In genomic region chr12:41483593-41484451, GRCm38 (mm10) we compare ENCODE assay signal across 8 mouse cellular contexts. TPM values are rescaled to one million over a fixed set of nuclear protein-coding genes. Genes with fewer than 3 reads are reported as not detected.
DNase-seq lines count a peak whose midpoint lies in the region; ATAC-seq lines count a peak whose summit lies in the region.

No protein-coding gene starts in this region.

- no peak for DNase-seq in heart, postnatal 14 days
- peak; percentile 30 for DNase-seq in adrenal gland, postnatal 10 days
- peak; percentile 13 for DNase-seq in embryonic facial prominence, embryonic 11.5 days (ENCODE audit: low spot score)
- DNase-seq in induced T-regulatory cell, adult 2 months (ENCODE audit: low read depth) = peak; percentile 18
- no peak for DNase-seq in urinary bladder, postnatal 10 days (ENCODE audit: low spot score)

- H3K9ac ChIP-seq in heart, embryonic 14.5 days (ENCODE audit: low read length) = 0 out of 2 replicates have a peak overlapping the region, but pooled peaks have one; percentile 25
- H3K9ac ChIP-seq in embryonic facial prominence, embryonic 11.5 days (replicated peaks; ENCODE audit: low read length) = no peak overlapping the region
- H3K9ac ChIP-seq in stomach, embryonic 15.5 days = no peak overlapping the region

- H3K9me3 ChIP-seq in heart, embryonic 14.5 days (ENCODE audit: control insufficient read depth, low read length) = no peaks in the 10 kb centered on the region
- no peaks in the 10 kb centered on the region for H3K9me3 ChIP-seq in embryonic facial prominence, embryonic 11.5 days (replicated peaks; ENCODE audit: control insufficient read depth, low read length)
- no peaks in the 10 kb centered on the region for H3K9me3 ChIP-seq in stomach, embryonic 15.5 days

- no peaks in the 10 kb centered on the region for H3K27me3 ChIP-seq in heart, embryonic 14.5 days (ENCODE audit: control insufficient read depth, insufficient read depth, low read length)
- no peaks in the 10 kb centered on the region for H3K27me3 ChIP-seq in embryonic facial prominence, embryonic 11.5 days (ENCODE audit: control insufficient read depth, insufficient read depth, low read length)
- no peaks in the 10 kb centered on the region for H3K27me3 ChIP-seq in stomach, embryonic 15.5 days (replicated peaks)

- no peak overlapping the region for H3K27ac ChIP-seq in heart, embryonic 14.5 days (replicated peaks in 1 of 2; ENCODE audit: control insufficient read depth in 1 of 2, insufficient read depth in 1 of 2, low read depth in 2 of 2, low read length in 2 of 2)
- no peak overlapping the region for H3K27ac ChIP-seq in embryonic facial prominence, embryonic 11.5 days (replicated peaks; ENCODE audit: low read depth, low read length)
- H3K27ac ChIP-seq in stomach, embryonic 15.5 days = no peak overlapping the region

- WGBS in heart, embryonic 14.5 days = 75% methylated on average over 23 of the region's 23 CpGs
- 46% methylated on average over 23 of the region's 23 CpGs for WGBS in embryonic facial prominence, embryonic 11.5 days
- 30% methylated on average over 23 of the region's 23 CpGs for WGBS in stomach, embryonic 15.5 days

- no peaks in the 10 kb centered on the region for H3K36me3 ChIP-seq in heart, embryonic 14.5 days (ENCODE audit: control insufficient read depth, insufficient read depth, low read length)
- H3K36me3 ChIP-seq in embryonic facial prominence, embryonic 11.5 days (replicated peaks; ENCODE audit: control insufficient read depth, insufficient read depth, low read depth, low read length) = no peaks in the 10 kb centered on the region
- no peaks in the 10 kb centered on the region for H3K36me3 ChIP-seq in stomach, embryonic 15.5 days

- peak overlapping the region; percentile 12 to 47; a peak in 3 of 4 replicates for H3K4me3 ChIP-seq in heart, embryonic 14.5 days (ENCODE audit: control insufficient read depth in 1 of 2, insufficient read depth in 1 of 2, low read depth in 1 of 2, low read length in 2 of 2)
- peak overlapping the region; percentile 11; the same call in 1 of the 2 replicates for H3K4me3 ChIP-seq in embryonic facial prominence, embryonic 11.5 days (ENCODE audit: low read depth, low read length)
- H3K4me3 ChIP-seq in stomach, embryonic 15.5 days (replicated peaks) = peak overlapping the region; percentile 37

- ATAC-seq in heart, embryonic 14.5 days (ENCODE audit: insufficient number of reproducible peaks, insufficient read depth, low FRiP score, low read depth) = no peak
- ATAC-seq in embryonic facial prominence, embryonic 11.5 days (replicated peaks; ENCODE audit: insufficient number of reproducible peaks, low FRiP score, low TSS enrichment, low read depth) = no peak
- peak; percentile 46; the same call in 1 of the 2 replicates for ATAC-seq in megakaryocyte-erythroid progenitor cell, adult 5-6 weeks (replicated peaks; ENCODE audit: low FRiP score, low TSS enrichment, poor library complexity, severe bottlenecking)
- no peak for ATAC-seq in stomach, embryonic 15.5 days (ENCODE audit: insufficient read depth, low FRiP score, low read depth)

- intact Hi-C loops in heart, postnatal 14 days (cut with DNase I) = no loop called here

- peaks cover 2 to 9% of the 10 kb centered on the region in 2 experiments; a peak in 2 of 4 replicates for H3K4me1 ChIP-seq in heart, embryonic 14.5 days (ENCODE audit: control insufficient read depth in 2 of 2, insufficient read depth in 2 of 2, low read length in 2 of 2)
- H3K4me1 ChIP-seq in embryonic facial prominence, embryonic 11.5 days (ENCODE audit: control insufficient read depth, insufficient read depth, low read length) = no peaks in the 10 kb centered on the region
- H3K4me1 ChIP-seq in stomach, embryonic 15.5 days = no peaks in the 10 kb centered on the region

- H3K4me2 ChIP-seq in heart, embryonic 14.5 days (ENCODE audit: low read length) = peak overlapping the region; percentile 74
- peak overlapping the region; percentile 19 for H3K4me2 ChIP-seq in embryonic facial prominence, embryonic 11.5 days (ENCODE audit: low read depth, low read length)
- peak overlapping the region; percentile 49 for H3K4me2 ChIP-seq in stomach, embryonic 15.5 days

RNA-seq across cellular contexts. Expression of gene Lrrn3, which starts 2.4 kb away (rescaled TPM):
- 4.3 and 4.6 TPM in 2 replicates for polyA plus RNA-seq in heart, embryonic 14.5 days (2014; fragmentation: Nextera tagmentation; extraction: Ambion mirVana)
- total RNA-seq in heart, postnatal 14 days (2021) = under 1 TPM; 0.07 to 0.14 TPM
- 10 to 100 TPM; 21.6 to 23.7 TPM for total RNA-seq in adrenal gland, postnatal 10 days (2021)
- 22.0 and 22.4 TPM in 2 replicates for polyA plus RNA-seq in embryonic facial prominence, embryonic 11.5 days (2014; fragmentation: Nextera tagmentation; extraction: Ambion mirVana)
- not detected in 2 replicates for total RNA-seq in megakaryocyte-erythroid progenitor cell, adult 5-6 weeks (2014; fragmentation: Nextera tagmentation)
- total RNA-seq in megakaryocyte-erythroid progenitor cell, adult 5-6 weeks (2017) = 0.42 TPM in 1 of 2 replicates, not detected in the other
- polyA plus RNA-seq in stomach, embryonic 15.5 days (2015; fragmentation: Nextera tagmentation; extraction: Ambion mirVana) = 10.1 and 11.9 TPM in 2 replicates

Comparison
In these comparisons a context has a peak if more than half of its experiments do, and no peak if none do; other contexts are left out.
1. H3K4me2 ChIP-seq: peak in every context shown above with its lines; median percentile 74 in heart, embryonic 14.5 days; 49 in stomach, embryonic 15.5 days; 19 in embryonic facial prominence, embryonic 11.5 days.
2. DNase-seq: peak in adrenal gland, postnatal 10 days (single experiment), embryonic facial prominence, embryonic 11.5 days (single experiment) and induced T-regulatory cell, adult 2 months (single experiment); none in heart, postnatal 14 days (0 of 2) and urinary bladder, postnatal 10 days (single experiment).
3. RNA of gene Lrrn3, which starts 2.4 kb away (total RNA-seq): 21.6 to 23.7 TPM in adrenal gland, postnatal 10 days; 0.07 to 0.14 TPM in heart, postnatal 14 days and 0.42 TPM in megakaryocyte-erythroid progenitor cell, adult 5-6 weeks; every median in the first group is over 10 times any median in the second.
4. Peak in every context shown above with its lines, with median percentiles within 50 percentile points of each other: H3K4me3 ChIP-seq.